Mouse (Mus musculus): ENCODE data around the gene Sh3bgrl3. TPM values are rescaled to one million over a fixed set of nuclear protein-coding genes. Genes with fewer than 3 reads are reported as not detected.

Sh3bgrl3 gene
- polyA plus RNA-seq, 1 experiment, result 1,359 TPM

- Histone ChIP-seq H3K27ac (ENCODE audit: insufficient read depth, low read depth, low read length) (peak overlapping the region; percentile 3; the same call in 1 of the 2 replicates), H3K4me3 (ENCODE audit: insufficient read depth, low read length) (no peak overlapping the region), H3K4me1 (ENCODE audit: control insufficient read depth, insufficient read depth, low read length) (peaks cover 35% of the 10 kb centered on the region)
- TF ChIP-seq POLR2A (IDR thresholded peaks at IDR 0.05; ENCODE audit: borderline replicate concordance, low read depth, low read length) (no peak), CTCF (IDR thresholded peaks at IDR 0.05; ENCODE audit: low read depth, low read length) (no peak)
Observed at GRCm38 (mm10) chr4:134132519-134133095, 4.0 kb upstream of the Sh3bgrl3 start.

- TF ChIP-seq POLR2A (IDR thresholded peaks at IDR 0.05; ENCODE audit: borderline replicate concordance, low read depth, low read length) (no peak), CTCF (IDR thresholded peaks at IDR 0.05; ENCODE audit: low read depth, low read length) (no peak)
- peak overlapping the region; percentile 3; the same call in 1 of the 2 replicates for H3K27ac ChIP-seq (ENCODE audit: insufficient read depth, low read depth, low read length)
- peaks cover 35% of the 10 kb centered on the region for H3K4me1 ChIP-seq (ENCODE audit: control insufficient read depth, insufficient read depth, low read length)
- H3K4me3 ChIP-seq (ENCODE audit: insufficient read depth, low read length), result no peak overlapping the region
Observed at GRCm38 (mm10) chr4:134132117-134132516, 3.5 kb upstream of the Sh3bgrl3 start.

- TF ChIP-seq CTCF (IDR thresholded peaks at IDR 0.05; ENCODE audit: low read depth, low read length) (no peak), POLR2A (IDR thresholded peaks at IDR 0.05; ENCODE audit: borderline replicate concordance, low read depth, low read length) (no peak)
- H3K27ac ChIP-seq (ENCODE audit: insufficient read depth, low read depth, low read length), result peak overlapping the region; percentile 95
- H3K4me1 ChIP-seq (ENCODE audit: control insufficient read depth, insufficient read depth, low read length), result peaks cover 56% of the 10 kb centered on the region
- H3K4me3 ChIP-seq (ENCODE audit: insufficient read depth, low read length), result peak overlapping the region; percentile 70
Observed at GRCm38 (mm10) chr4:134129482-134129881, 893 bp upstream of the Sh3bgrl3 start.

DNA sequence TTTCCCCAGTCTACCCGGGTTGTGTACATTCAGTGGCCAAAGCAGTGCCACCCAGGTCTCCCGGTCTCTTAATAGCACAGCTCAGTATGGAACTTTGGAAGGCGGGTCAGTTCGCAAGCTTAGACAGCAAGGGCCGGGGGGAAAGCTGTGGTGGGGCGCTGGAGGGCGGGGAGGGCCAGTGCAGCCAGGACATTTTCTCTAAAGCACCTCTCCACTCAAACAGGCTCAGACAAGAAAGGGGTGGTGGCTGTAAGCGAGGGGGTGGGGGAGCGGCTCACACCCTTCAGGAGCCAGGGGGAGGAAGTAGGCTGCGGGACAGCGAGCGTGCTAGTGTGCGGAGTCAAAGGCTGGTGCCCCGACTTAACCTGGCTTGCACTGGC, 384 bp upstream of the Sh3bgrl3 start:
- Histone ChIP-seq H3K4me1 (ENCODE audit: control insufficient read depth, insufficient read depth, low read length) (peaks cover 61% of the 10 kb centered on the region), H3K27ac (ENCODE audit: insufficient read depth, low read depth, low read length) (peak overlapping the region; percentile 95), H3K4me3 (ENCODE audit: insufficient read depth, low read length) (peak overlapping the region; percentile 70)
- TF ChIP-seq POLR2A (IDR thresholded peaks at IDR 0.05; ENCODE audit: borderline replicate concordance, low read depth, low read length) (0 out of 2 replicates have a peak, but pooled peaks have one; percentile 15), CTCF (IDR thresholded peaks at IDR 0.05; ENCODE audit: low read depth, low read length) (no peak)

DNA sequence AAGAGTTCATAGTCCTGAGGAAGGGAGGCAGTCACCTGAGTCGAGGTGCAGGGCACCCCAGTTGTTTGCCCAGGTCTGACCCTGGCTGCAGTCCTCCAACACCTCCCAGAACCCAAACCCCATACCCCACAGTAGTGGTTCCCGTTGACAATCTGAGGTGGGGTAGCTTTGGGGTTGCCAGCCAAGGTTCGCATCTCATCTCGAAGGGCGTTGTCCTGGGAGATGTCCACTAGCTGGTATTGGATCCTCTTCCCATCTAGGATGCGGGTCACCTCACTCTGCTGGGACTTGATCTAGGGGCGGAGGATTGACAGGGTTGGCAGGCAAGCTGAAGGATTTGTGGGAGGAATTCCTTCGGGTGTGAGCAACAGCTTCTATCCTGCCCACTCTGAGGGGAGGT, 796 bp downstream of the Sh3bgrl3 start:
- Histone ChIP-seq H3K4me1 (ENCODE audit: control insufficient read depth, insufficient read depth, low read length) (peaks cover 60% of the 10 kb centered on the region), H3K27ac (ENCODE audit: insufficient read depth, low read depth, low read length) (peak overlapping the region; percentile 80), H3K4me3 (ENCODE audit: insufficient read depth, low read length) (peak overlapping the region; percentile 70)
- TF ChIP-seq POLR2A (IDR thresholded peaks at IDR 0.05; ENCODE audit: borderline replicate concordance, low read depth, low read length), result no peak
- TF ChIP-seq CTCF (IDR thresholded peaks at IDR 0.05; ENCODE audit: low read depth, low read length), result no peak

- H3K4me3 ChIP-seq (ENCODE audit: insufficient read depth, low read length), result peak overlapping the region; percentile 70
- TF ChIP-seq POLR2A (IDR thresholded peaks at IDR 0.05; ENCODE audit: borderline replicate concordance, low read depth, low read length), result no peak
- TF ChIP-seq CTCF (IDR thresholded peaks at IDR 0.05; ENCODE audit: low read depth, low read length), result no peak
- peaks cover 53% of the 10 kb centered on the region for H3K4me1 ChIP-seq (ENCODE audit: control insufficient read depth, insufficient read depth, low read length)
- H3K27ac ChIP-seq (ENCODE audit: insufficient read depth, low read depth, low read length), result peak overlapping the region; percentile 80
Observed at GRCm38 (mm10) chr4:134127121-134127455, 1.5 kb downstream of the Sh3bgrl3 start.

DNA sequence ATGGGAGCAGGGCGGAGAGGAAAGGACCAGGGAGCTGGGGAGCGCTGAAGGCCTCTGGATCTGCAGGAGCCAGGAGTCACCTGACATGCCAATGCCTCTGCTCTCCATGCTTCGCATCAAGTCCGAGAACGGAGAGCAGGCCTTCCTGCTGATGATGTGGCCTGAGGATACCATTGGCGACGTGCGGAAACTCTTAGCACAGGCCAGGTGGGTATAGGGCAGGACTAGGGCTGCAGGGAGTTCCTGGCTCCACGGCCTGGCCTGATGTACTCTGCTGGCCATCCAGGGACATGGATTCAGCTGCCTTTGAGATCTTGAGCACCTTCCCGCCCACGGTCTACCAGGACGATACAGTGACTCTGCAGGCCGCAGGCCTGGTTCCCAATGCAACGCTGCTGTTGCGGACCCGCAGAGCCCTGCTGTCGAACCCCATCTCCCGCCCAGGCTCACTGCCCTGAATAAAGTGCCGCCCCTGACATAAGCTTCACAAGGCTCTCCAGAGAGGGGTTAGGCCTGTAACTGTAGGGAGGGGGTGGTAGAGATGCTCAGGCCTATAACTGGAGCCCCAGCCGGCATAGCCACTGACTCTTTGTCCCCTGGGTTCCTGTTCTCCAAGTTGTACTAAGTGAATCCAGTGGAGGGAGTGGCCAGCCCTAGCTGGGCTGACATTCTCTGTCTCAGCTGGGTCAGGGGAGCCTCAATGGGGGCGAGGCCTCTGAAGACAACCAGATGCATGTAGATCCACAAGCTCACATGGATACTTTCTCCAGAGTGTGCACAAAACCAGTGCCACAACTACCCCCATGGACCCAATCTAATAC, 2.1 kb downstream of the Sh3bgrl3 start:
- peak overlapping the region; percentile 80 for H3K27ac ChIP-seq (ENCODE audit: insufficient read depth, low read depth, low read length)
- 0 out of 2 replicates have a peak, but pooled peaks have one; percentile 7 for TF ChIP-seq POLR2A (IDR thresholded peaks at IDR 0.05; ENCODE audit: borderline replicate concordance, low read depth, low read length)
- no peak for TF ChIP-seq CTCF (IDR thresholded peaks at IDR 0.05; ENCODE audit: low read depth, low read length)
- peaks cover 49% of the 10 kb centered on the region for H3K4me1 ChIP-seq (ENCODE audit: control insufficient read depth, insufficient read depth, low read length)
- H3K4me3 ChIP-seq (ENCODE audit: insufficient read depth, low read length), result peak overlapping the region; percentile 70

DNA sequence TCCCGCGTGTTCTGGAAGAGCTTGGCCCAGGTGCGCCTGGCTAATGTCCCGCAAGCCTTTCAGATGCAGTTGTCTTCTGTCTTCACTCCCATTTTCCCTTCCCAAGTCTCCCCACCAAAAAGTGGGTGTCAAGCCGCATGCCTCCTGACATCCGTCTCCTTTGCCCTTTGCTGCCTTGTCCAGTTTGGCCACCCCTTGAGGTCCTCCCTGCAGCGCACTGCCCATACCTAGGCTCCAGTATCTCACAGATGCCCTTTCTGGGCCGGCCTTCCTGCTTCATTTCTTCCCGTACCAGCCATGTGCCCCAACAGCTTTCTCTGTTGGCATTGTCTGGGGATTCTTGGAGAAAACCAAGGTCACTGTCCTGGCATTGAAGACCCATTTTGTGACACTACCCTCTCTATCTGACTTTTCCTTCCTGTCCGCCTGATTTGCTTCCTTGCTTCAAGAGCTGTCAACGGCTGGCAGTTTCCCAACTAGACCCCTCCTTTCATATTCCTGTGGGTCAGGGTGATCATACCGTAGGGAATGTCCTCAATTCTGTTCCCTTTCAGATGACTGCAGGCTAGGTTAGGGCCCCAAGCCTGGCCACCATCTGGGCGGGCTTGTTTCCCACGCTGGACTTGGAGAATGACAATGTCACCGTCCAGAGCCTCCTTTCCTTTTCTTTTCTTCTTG, 3.1 kb downstream of the Sh3bgrl3 start:
- TF ChIP-seq CTCF (IDR thresholded peaks at IDR 0.05; ENCODE audit: low read depth, low read length) (no peak), POLR2A (IDR thresholded peaks at IDR 0.05; ENCODE audit: borderline replicate concordance, low read depth, low read length) (no peak)
- peak overlapping the region; percentile 80 for H3K27ac ChIP-seq (ENCODE audit: insufficient read depth, low read depth, low read length)
- H3K4me1 ChIP-seq (ENCODE audit: control insufficient read depth, insufficient read depth, low read length), result peaks cover 48% of the 10 kb centered on the region
- no peak overlapping the region for H3K4me3 ChIP-seq (ENCODE audit: insufficient read depth, low read length)

DNA sequence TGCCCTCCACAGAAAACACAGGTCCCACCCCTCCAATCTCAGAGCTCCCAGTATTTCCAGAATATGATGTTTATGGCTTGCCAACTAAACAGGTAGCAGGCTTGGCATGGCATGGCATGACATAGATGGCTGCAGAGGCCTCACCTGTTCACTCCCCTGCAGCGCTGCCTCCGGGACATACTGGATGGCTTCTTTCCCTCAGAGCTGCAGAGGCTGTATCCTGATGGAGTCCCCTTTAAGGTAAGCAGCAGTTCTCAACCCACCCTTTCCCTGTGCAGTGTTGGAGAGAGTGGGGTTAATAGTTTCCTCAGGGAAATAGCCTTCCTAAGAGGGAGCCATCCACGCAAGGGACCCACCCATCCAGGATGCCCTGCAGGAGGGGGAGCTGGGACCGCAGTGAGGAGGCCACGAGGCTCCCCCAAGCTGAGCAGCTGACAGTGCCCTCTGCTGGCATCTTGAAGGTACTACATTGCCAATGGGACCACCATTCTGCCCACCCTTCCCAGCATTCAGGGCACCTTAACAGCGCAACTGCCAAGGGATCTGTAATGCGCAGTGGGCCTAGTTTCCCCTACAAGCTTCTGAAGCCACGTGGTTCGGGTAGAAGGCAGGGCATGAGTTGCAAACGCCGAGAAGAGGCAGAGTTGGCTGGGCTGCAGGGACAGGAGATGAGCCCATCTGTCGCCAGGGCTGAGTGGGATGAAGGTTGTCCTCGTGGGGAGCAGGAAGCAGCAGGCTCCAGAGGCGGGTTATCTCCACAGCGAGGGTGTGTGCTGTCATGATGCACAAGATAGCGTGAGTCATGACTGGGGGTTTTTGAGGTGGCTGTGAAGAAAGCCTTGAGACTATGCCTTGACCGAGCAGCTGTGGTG, 4.7 kb downstream of the Sh3bgrl3 start:
- Histone ChIP-seq H3K4me3 (ENCODE audit: insufficient read depth, low read length) (peak overlapping the region; percentile 18), H3K4me1 (ENCODE audit: control insufficient read depth, insufficient read depth, low read length) (peaks cover 52% of the 10 kb centered on the region), H3K27ac (ENCODE audit: insufficient read depth, low read depth, low read length) (peak overlapping the region; percentile 43)
- peak; percentile 81 for TF ChIP-seq CTCF (IDR thresholded peaks at IDR 0.05; ENCODE audit: low read depth, low read length)
- TF ChIP-seq POLR2A (IDR thresholded peaks at IDR 0.05; ENCODE audit: borderline replicate concordance, low read depth, low read length), result no peak

Measured in bone marrow macrophage, adult 2 months (primary cell).